Mouse (Mus musculus) heart, embryonic 10.5 days (tissue): ENCODE measurements at regions not wholly inside any gene's neighbourhood (a gene's known extent, or its start where the extent isn't known, plus 50 kb on each side); places are given as distances from the start of the nearest gene placed in this dataset.

Experiments
- DNase-seq: peaks from one replicate; pipeline ENCODE4 v3.0.0-alpha.2; 2017; ENCODE audit warnings: low spot score
- H3K27ac ChIP-seq: fragments of 300-500 bp; sonication (generic); 2 replicates; pipeline ENCODE4 v1.5.1; 2016; ENCODE audit warnings: mild to moderate bottlenecking
- H3K27me3 ChIP-seq: fragments of 300-500 bp; sonication (generic); 2 replicates; pipeline ENCODE4 v1.6.1; 2016; ENCODE audit warnings: mild to moderate bottlenecking; ENCODE audit not compliant: poor library complexity, insufficient read depth, severe bottlenecking
- H3K36me3 ChIP-seq: fragments of 300-500 bp; sonication (generic); 2 replicates; pipeline ENCODE4 v1.6.1; 2016; ENCODE audit warnings: mild to moderate bottlenecking, moderate library complexity
- H3K4me1 ChIP-seq: fragments of 300-500 bp; sonication (generic); 2 replicates; pipeline ENCODE4 v1.6.1; 2016; ENCODE audit warnings: mild to moderate bottlenecking
- H3K4me3 ChIP-seq: fragments of 300-500 bp; sonication (generic); 2 replicates; pipeline ENCODE4 v1.5.1; 2016; ENCODE audit warnings: mild to moderate bottlenecking, moderate library complexity
- H3K9me3 ChIP-seq: fragments of 300-500 bp; sonication (generic); 2 replicates; pipeline ENCODE4 v1.6.1; 2016; ENCODE audit warnings: mild to moderate bottlenecking, moderate library complexity
- WGBS: fragments of 180-500 bp; shearing (Covaris S2); methylation state at CpG from one replicate; pipeline ENCODE4 v1.1.7; 2016; 5-methylcytosine and 5-hydroxymethylcytosine counted together

DNA sequence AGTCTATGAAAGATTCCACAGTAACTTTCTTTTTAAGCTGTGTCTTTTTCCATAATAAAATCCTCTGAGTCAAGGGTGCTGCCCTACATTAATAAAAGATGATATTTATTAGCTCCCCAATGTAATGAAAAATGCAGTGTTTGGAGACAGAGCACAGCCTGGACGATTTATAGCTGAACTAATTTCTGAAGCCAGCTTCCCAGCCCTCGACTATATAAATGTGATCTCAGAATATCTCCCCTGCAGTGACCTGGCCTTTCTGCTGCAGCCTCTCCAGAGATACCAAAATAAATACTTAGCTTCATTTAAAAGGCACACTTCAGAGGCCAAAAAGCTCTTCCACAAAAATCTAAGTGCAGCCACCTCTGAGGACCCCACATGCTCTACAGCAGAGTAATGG, 534.7 kb downstream of the Zfp619 start:
- H3K4me1 ChIP-seq = no peaks in the 10 kb centered on the region
- WGBS = 63% methylated on average over 2 of the region's 2 CpGs
- H3K27me3 ChIP-seq = no peaks in the 10 kb centered on the region
- no peaks in the 10 kb centered on the region for H3K36me3 ChIP-seq
- H3K4me3 ChIP-seq = no peak overlapping the region
- no peak for DNase-seq
- H3K27ac ChIP-seq = no peak overlapping the region
- H3K9me3 ChIP-seq = no peaks in the 10 kb centered on the region

DNA sequence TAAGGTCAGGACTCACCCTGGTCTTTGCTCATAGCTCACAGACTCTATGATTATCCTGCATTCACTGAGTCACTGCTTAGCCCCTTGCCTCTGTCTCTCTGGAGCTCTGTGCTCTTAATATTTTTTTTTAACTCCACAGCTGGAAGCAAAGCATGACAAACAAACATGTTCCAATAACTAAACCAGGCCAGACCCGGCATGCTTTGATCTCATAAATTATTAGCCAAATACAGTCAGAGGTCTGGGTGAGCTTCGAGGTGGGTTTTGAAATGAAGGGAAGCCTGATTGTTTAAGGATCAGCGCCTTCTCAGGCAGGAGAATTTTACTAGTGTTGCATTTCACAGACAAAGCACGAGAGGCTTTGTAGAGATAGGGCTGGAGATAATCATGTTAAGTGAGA, 541.3 kb downstream of the Zfp619 start:
- DNase-seq = no peak
- H3K27ac ChIP-seq = no peak overlapping the region
- H3K27me3 ChIP-seq = no peaks in the 10 kb centered on the region
- no peaks in the 10 kb centered on the region for H3K36me3 ChIP-seq
- H3K9me3 ChIP-seq = no peaks in the 10 kb centered on the region
- no peak overlapping the region for H3K4me3 ChIP-seq
- WGBS = 61% methylated on average over 4 of the region's 4 CpGs
- H3K4me1 ChIP-seq = no peaks in the 10 kb centered on the region

DNA sequence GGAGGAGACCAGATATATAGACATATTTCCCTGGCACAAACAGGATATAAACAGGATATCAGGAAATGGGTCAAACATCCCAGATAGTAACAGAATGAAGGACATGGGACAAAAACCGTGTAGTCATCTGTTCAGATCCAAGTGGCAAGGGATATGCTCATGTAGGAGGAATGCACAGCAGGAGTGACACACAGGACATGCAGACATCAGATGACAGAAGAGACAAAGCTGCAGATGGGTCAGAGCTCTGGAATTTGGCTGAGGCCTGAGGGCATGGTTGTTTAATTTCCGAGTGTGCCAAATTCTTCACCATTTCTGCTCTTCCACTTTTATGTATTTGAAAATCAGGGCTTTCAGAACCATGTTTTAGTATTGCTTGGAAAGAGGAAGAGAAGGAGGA, 547.1 kb downstream of the Zfp619 start:
- H3K27ac ChIP-seq = no peak overlapping the region
- WGBS = 41% methylated on average over 2 of the region's 2 CpGs
- no peaks in the 10 kb centered on the region for H3K9me3 ChIP-seq
- DNase-seq = no peak
- H3K4me1 ChIP-seq = no peaks in the 10 kb centered on the region
- H3K27me3 ChIP-seq = no peaks in the 10 kb centered on the region
- no peak overlapping the region for H3K4me3 ChIP-seq
- H3K36me3 ChIP-seq = no peaks in the 10 kb centered on the region

DNA sequence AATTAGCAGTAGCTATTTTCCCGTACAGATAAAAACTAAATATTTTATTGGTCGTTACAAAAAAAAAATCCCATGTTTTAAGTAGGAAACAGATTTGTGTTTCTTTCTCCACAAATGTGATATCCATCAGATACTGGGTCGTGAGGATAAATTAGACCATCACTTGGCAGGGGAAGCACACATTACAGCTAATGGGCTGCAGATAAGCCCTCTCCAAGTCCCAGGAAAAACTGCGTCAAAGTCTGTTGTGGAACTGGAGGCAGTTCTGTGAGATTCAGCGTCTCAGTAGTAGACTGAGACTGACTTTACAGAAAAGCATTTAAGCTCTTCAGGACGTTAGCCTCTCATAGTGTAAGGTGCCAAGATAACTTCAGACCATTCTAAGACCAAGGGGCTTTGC, 548.0 kb downstream of the Zfp619 start:
- DNase-seq = no peak
- 52% methylated on average over 6 of the region's 6 CpGs for WGBS
- H3K36me3 ChIP-seq = no peaks in the 10 kb centered on the region

DNA sequence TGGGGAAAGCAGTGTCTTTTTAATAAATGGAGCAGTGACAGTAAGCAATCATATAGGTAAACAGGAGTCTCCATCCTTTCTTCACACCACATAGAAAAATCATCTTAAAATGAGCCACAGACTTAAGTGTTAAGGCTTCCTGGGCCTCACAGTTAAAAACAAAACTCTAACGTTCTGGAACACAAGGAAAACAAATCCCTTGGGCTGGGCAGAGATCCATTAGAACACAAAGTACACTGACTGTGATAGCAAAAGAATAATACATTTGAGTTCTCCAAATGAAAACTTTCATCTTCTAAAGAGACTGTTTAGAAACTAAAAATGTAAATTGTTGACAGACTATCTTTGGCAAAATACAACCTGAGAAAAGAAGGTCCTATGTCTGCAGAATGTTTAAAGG, 549.8 kb downstream of the Zfp619 start:
- no peak overlapping the region for H3K4me3 ChIP-seq
- WGBS = 39% methylated on average over 1 of the region's 1 CpGs
- no peaks in the 10 kb centered on the region for H3K27me3 ChIP-seq
- no peak overlapping the region for H3K27ac ChIP-seq
- no peak for DNase-seq
- H3K4me1 ChIP-seq = no peaks in the 10 kb centered on the region
- H3K9me3 ChIP-seq = no peaks in the 10 kb centered on the region
- H3K36me3 ChIP-seq = no peaks in the 10 kb centered on the region

More for the DNA sequence above, 548.0 kb downstream of the Zfp619 start:
- Histone ChIP-seq H3K4me1 (no peaks in the 10 kb centered on the region), H3K9me3 (no peaks in the 10 kb centered on the region), H3K4me3 (no peak overlapping the region), H3K27ac (no peak overlapping the region), H3K27me3 (no peaks in the 10 kb centered on the region)

DNA sequence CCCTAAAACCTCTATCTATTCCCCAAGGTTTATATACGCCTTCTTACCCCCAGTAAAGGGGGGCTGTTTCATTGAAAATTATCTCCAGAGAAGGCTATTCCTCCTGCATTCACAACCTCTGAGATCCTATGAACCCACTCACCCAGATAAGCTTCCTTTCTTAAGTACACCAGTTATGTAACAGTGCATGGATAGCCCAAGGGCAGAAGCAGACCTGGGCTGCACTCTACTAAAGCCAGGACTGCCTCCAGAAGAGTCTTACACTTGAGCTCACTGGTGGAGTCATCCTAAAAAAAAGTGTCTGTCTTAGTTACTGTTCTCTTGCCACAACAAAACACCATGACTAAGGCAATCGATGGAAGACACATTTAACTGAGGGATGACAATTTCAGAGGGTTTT, 553.7 kb downstream of the Zfp619 start:
- Histone ChIP-seq H3K27me3 (no peaks in the 10 kb centered on the region), H3K27ac (no peak overlapping the region), H3K4me3 (no peak overlapping the region), H3K36me3 (no peaks in the 10 kb centered on the region), H3K9me3 (no peaks in the 10 kb centered on the region), H3K4me1 (no peaks in the 10 kb centered on the region)
- DNase-seq = no peak
- WGBS = 69% methylated on average over 2 of the region's 2 CpGs

DNA sequence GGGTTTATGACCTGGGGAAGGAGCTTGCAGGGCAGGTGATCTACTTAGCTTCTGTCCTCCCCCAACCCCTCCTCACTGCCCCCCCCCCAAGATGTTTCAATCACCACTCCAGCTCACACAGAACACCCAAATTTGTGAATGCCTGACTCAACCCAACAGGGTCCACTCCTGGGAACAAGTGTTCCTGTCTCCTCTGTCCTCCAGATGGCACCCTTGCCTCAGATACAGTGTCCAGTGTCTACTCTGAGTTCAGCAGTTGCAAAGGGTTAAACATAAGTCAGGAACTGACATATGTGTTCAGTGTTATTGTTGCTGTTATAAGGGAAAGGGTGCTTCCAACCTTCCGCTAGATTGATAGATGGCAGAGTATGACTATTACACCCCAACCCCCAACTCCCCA, 554.9 kb downstream of the Zfp619 start:
- 65% methylated on average over 1 of the region's 1 CpGs for WGBS
- no peaks in the 10 kb centered on the region for H3K36me3 ChIP-seq
- no peaks in the 10 kb centered on the region for H3K4me1 ChIP-seq
- H3K27ac ChIP-seq = no peak overlapping the region
- no peak for DNase-seq
- H3K4me3 ChIP-seq = no peak overlapping the region
- no peaks in the 10 kb centered on the region for H3K27me3 ChIP-seq
- H3K9me3 ChIP-seq = no peaks in the 10 kb centered on the region

DNA sequence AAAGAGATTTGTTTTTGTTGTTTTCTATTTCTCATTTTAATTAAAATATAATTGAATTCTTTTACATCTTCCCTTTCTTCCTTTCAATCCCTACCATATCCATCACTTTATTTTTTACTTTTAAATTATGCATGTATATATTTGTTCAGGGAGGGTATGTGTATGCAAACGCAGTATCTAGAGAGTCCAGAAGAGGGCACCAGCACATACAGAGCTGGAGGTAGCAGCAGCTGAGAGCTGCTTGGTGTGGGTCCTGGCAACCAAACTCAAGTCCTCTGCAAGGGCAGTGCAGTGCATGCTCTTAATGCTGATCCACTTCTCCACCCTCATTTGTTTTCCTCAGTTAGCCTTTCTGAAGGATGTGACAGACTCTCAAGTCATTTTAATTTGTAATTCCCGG, 568.7 kb downstream of the Zfp619 start:
- Histone ChIP-seq H3K36me3 (no peaks in the 10 kb centered on the region), H3K4me1 (no peaks in the 10 kb centered on the region), H3K4me3 (no peak overlapping the region), H3K27ac (no peak overlapping the region), H3K27me3 (no peaks in the 10 kb centered on the region), H3K9me3 (no peaks in the 10 kb centered on the region)
- DNase-seq = no peak
- WGBS = 52% methylated on average over 2 of the region's 2 CpGs

DNA sequence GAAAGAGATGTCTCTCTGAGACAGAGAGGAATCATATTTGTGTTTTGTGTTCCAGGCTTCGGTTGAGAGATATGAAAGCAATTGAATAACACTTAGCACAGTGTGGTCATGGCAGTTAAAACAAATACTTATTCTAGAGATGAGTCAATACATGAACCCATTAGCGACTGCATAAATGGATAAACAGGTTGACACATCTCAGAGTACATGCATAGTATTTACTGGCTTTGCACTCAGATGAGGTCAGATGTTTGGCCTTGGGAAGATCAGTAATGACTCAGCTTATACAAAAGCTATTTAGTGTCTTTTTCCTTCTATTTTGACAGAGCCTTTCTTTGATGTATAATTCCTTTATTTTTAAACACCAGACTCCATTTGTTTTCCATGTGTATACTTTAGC, 579.5 kb downstream of the Zfp619 start:
- Histone ChIP-seq H3K4me1 (no peaks in the 10 kb centered on the region), H3K9me3 (no peaks in the 10 kb centered on the region), H3K36me3 (no peaks in the 10 kb centered on the region), H3K27me3 (no peaks in the 10 kb centered on the region), H3K27ac (no peak overlapping the region), H3K4me3 (no peak overlapping the region)
- 77% methylated on average over 2 of the region's 2 CpGs for WGBS
- DNase-seq = no peak

DNA sequence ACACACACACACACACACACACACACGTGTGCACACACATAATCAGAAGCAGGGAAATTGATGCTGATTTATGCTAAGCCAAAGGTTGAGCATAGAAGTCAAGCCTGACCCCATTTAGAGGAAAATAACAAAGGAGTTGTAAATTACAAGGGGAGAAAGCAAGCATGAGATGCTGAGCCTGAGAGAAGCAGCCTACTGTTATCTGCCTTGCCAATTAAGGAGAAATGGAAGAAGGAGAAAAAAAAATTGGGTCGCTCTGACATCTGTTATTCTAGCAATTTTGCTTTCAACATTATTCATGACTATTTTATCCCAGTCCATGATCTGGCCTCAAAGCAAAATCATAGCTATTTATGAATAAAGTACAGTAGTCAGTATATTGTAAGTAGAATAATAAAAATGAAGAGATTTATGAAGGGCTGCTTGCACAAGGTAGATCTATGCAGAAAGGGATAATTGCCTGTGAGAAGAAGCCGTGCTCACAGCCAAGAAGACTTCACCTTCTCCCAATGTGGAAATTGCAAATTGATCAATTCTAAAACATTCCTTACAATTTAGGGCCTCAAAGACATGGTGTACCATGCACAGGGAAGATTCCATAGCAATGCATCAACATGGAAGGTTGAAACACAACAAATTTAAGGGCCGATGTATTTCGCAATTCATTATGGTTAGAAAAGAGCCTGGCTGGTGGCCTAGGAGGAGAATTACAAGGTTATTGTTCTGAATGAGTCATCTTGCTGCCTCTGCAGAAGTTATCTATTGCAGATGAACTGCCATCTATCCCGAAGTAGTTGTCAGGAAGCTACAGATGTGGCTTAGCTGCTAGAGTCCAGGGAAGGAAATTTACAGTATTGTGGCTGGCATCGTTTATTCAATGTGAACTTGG, 585.7 kb downstream of the Zfp619 start:
- H3K4me3 ChIP-seq = no peak overlapping the region
- H3K27me3 ChIP-seq = no peaks in the 10 kb centered on the region
- H3K9me3 ChIP-seq = no peaks in the 10 kb centered on the region
- no peaks in the 10 kb centered on the region for H3K4me1 ChIP-seq
- no peak overlapping the region for H3K27ac ChIP-seq
- no peaks in the 10 kb centered on the region for H3K36me3 ChIP-seq
- 79% methylated on average over 7 of the region's 7 CpGs for WGBS
- DNase-seq = no peak

DNA sequence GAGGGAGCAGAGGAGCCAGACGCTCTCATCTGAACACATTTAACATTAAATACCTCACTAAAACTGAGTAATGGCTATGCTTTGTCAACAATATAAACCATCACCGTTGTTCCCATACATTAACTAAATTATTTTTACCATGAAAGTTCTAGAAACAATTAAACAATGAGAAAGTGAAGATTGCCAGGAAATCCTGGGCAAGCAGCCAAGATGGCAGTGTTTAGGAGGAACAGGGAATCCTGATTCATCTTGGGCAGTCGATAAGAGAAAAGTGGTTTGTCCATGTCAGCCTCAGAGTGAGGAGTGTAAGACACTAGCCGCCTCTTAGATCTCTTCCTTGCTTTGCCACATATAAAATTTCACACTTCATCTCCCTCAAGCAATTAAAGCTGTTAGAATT, 625.3 kb downstream of the Zfp619 start:
- 67% methylated on average over 4 of the region's 4 CpGs for WGBS
- Histone ChIP-seq H3K4me1 (no peaks in the 10 kb centered on the region), H3K4me3 (no peak overlapping the region), H3K9me3 (no peaks in the 10 kb centered on the region), H3K27me3 (no peaks in the 10 kb centered on the region), H3K36me3 (no peaks in the 10 kb centered on the region), H3K27ac (no peak overlapping the region)
- DNase-seq = no peak

DNA sequence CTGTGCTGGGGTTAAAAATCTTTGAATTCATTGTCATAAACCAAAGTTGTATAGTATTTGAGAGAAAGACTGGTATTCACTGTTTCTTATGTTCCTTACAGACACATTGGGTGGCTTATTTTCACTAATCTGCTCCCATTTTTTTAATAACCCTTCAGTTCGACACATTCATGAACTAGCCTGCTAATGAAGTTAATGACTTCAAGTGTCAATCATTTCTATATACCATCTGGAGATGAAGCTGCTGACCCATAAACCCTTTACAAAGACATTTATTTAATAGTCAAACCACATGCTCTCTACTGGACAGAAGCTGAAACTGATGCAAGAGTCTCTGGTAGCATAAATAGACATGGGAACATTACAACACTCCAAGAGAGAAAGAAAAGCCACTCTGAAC, 626.9 kb downstream of the Zfp619 start:
- no peak for DNase-seq
- Histone ChIP-seq H3K4me3 (no peak overlapping the region), H3K36me3 (no peaks in the 10 kb centered on the region), H3K9me3 (no peaks in the 10 kb centered on the region), H3K27me3 (no peaks in the 10 kb centered on the region), H3K4me1 (no peaks in the 10 kb centered on the region), H3K27ac (no peak overlapping the region)
- 74% methylated on average over 1 of the region's 1 CpGs for WGBS

DNA sequence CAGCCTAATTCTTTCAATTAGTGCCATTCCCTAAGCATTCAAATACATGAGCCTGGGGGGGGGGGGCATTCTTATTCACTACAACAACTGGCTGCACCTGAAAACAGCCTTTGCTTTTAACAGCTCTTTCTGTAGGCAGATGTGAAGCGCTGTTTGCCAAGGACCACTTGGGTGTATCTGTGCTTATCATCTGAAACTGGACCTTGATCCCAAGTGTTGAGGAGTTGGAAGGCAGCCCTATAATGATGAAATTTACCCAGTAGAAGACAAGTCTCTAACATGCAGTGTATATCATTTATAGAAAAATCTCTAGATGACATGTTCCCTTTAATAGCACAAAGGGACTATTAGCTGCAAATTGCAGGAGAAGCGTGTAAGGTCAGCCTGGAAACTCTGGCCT, 660.0 kb downstream of the Zfp619 start:
- no peaks in the 10 kb centered on the region for H3K36me3 ChIP-seq
- H3K9me3 ChIP-seq = no peaks in the 10 kb centered on the region
- H3K4me3 ChIP-seq = no peak overlapping the region
- 89% methylated on average over 2 of the region's 2 CpGs for WGBS
- H3K4me1 ChIP-seq = no peaks in the 10 kb centered on the region
- DNase-seq = no peak
- no peaks in the 10 kb centered on the region for H3K27me3 ChIP-seq
- H3K27ac ChIP-seq = no peak overlapping the region

DNA sequence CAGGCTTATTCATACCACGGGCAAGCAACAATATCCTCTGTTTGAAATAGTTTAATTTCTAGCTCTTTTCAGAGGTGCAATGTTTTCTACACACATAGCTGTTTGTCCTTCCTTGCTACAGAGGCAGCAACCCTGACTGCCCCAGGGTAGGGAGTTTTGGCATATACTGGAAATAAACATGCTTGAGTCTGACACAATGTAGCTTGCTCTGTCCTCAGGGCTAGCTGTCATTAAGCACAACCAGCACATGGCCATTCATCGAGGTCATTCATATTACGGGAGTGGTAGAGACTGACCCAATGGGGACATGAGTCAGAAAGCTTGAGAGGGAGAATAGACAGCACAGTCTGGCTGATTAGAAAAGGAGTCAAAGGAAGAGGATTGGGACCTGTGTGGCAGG, 677.8 kb downstream of the Zfp619 start:
- Histone ChIP-seq H3K4me1 (no peaks in the 10 kb centered on the region), H3K27ac (no peak overlapping the region), H3K36me3 (no peaks in the 10 kb centered on the region), H3K27me3 (no peaks in the 10 kb centered on the region), H3K4me3 (no peak overlapping the region), H3K9me3 (no peaks in the 10 kb centered on the region)
- no peak for DNase-seq
- WGBS = 73% methylated on average over 3 of the region's 3 CpGs
